Mouse (Mus musculus): ENCODE measurements around the gene Gpr4. TPM values are rescaled to one million over a fixed set of nuclear protein-coding genes. Genes with fewer than 3 reads are reported as not detected.

Gpr4 gene
- polyA plus RNA-seq, 1 experiment from 2014 or later: 0.19 TPM

DNA sequence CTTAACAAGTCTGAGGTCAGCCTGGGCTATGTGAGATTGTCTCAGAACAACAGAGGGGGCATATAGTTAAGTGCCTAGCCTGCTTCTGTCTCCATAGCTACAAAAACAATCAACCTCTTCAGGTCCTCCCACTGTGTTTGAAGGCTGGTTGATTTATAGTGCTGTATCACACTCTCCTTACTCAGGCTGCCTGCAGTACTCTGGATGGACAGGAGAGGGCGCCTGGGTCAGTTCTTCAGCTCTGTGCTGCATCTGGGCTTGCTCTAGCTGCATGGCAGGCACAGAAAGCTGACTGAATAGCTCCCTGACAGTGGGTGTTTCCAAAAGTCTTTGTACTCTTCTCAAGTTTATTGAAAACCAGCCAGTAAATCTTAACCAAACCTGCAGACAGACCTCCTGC lies 27.1 kb downstream of the Gpr4 start:
- peak; percentile 44 for DNase-seq (ENCODE audit: low read depth, low spot score)
- no peaks in the 10 kb centered on the region for H3K27me3 ChIP-seq
- POLR2A ChIA-PET: no interaction called here
- peak; percentile 70 for ATAC-seq
- in situ Hi-C loops (cut with MboI; ENCODE audit: low pct_unique_long_range_greater_than_20kb): no loop called here
- TF ChIP-seq CTCF (IDR thresholded peaks at IDR 0.05): peak; percentile 93
- CTCF ChIA-PET: interaction anchor here (0.6 to 5.0 kb wide), 24 partner anchors 8 to 140 kb away, joined by 3 to 37 read pairs (median 5); partner anchors contain the start of genes Opa3, Ppm1n and Vasp

- in situ Hi-C loops (cut with MboI; ENCODE audit: low pct_unique_long_range_greater_than_20kb): no loop called here
- no peaks in the 10 kb centered on the region for H3K27me3 ChIP-seq
- no peak for TF ChIP-seq CTCF (IDR thresholded peaks at IDR 0.05)
- DNase-seq (ENCODE audit: low read depth, low spot score) (no peak), ATAC-seq (no peak)
- POLR2A ChIA-PET: interaction anchor here (1.2 kb wide), 1 partner anchor 31 kb away, joined by 3 read pairs; no protein-coding TSS in a partner anchor
- CTCF ChIA-PET: interaction anchor here (1.0 to 5.0 kb wide), 20 partner anchors 9 to 140 kb away, joined by 3 to 37 read pairs (median 7); partner anchors contain the start of genes Opa3, Ppm1n and Vasp
Measured at GRCm38 (mm10) chr7:19239986-19240385, 27.6 kb downstream of the Gpr4 start.

DNA sequence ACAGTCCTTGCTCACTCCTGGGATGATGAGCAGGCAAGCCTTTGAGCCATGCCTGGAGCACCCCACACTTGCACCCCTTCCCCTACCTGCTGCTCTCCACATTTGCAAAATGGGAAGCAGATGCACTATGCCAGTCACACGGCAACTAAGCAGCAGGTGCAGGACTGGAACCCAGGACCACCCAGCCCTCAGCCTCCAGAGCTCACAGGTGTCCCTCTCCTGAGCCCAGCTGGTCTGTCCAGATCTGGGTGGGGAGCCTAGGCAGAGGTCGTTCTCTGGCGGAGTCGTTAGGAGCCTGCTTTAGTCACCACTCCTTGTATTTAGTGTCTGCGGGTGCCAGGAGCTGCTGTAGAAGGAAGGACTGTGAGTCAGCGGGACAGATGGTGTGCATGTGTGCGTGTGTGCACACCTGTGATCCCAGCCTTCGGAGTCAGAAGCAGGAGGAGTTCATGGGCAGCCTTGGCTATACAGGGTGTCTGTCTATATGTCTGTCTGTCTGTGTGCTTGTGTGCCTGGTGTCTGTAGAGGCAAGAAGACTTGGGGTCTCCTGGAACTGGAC lies 28.6 kb downstream of the Gpr4 start:
- in situ Hi-C loops (cut with MboI; ENCODE audit: low pct_unique_long_range_greater_than_20kb): no loop called here
- H3K27me3 ChIP-seq: no peaks in the 10 kb centered on the region
- no peak for ATAC-seq
- TF ChIP-seq CTCF (IDR thresholded peaks at IDR 0.05): no peak
- POLR2A ChIA-PET: interaction anchor here (1.2 kb wide), 1 partner anchor 30 kb away, joined by 3 read pairs; no protein-coding TSS in a partner anchor
- CTCF ChIA-PET: interaction anchor here (1.0 to 5.0 kb wide), 6 partner anchors 12 to 63 kb away, joined by 3 to 37 read pairs (median 10); partner anchors contain the start of genes Opa3 and Ppm1n
- DNase-seq (ENCODE audit: low read depth, low spot score): no peak

GRCm38 (mm10) chr7:19242005-19242404 lies 29.7 kb downstream of the Gpr4 start:
- ChIA-PET CTCF (interaction anchor here (0.8 to 1.0 kb wide), 2 partner anchors 37 to 59 kb away, joined by 3 read pairs; no protein-coding TSS in a partner anchor), POLR2A (no interaction called here)
- DNase-seq (ENCODE audit: low read depth, low spot score) (no peak), ATAC-seq (no peak)
- no peak for TF ChIP-seq CTCF (IDR thresholded peaks at IDR 0.05)
- no peaks in the 10 kb centered on the region for H3K27me3 ChIP-seq
- in situ Hi-C loops (cut with MboI; ENCODE audit: low pct_unique_long_range_greater_than_20kb): no loop called here

DNA sequence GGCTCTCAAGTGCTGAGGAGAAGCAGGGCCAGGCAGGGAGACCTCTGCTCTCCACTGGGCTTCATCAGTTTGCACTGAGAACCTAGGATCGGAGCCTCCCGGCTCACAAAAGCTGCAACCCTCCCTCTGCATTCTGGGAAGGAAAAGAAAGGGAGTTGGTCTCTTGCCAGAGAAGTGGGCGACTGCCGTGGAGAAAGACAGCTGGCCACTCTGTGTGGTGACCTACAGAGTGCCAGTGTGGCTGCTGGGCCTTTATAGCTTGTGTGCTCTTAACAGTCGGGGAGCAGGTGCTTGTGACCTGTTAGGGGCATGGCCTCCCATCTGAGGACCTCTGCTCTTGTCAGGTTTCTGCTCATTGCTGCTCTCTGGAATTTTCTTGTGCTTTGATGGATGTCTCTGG lies 31.5 kb downstream of the Gpr4 start:
- DNase-seq (ENCODE audit: low read depth, low spot score) (no peak), ATAC-seq (no peak)
- no peaks in the 10 kb centered on the region for H3K27me3 ChIP-seq
- ChIA-PET POLR2A (no interaction called here), CTCF (interaction anchor here (1.1 kb wide), 1 partner anchor 16 kb away, joined by 3 read pairs; no protein-coding TSS in a partner anchor)
- TF ChIP-seq CTCF (IDR thresholded peaks at IDR 0.05): no peak
- in situ Hi-C loops (cut with MboI; ENCODE audit: low pct_unique_long_range_greater_than_20kb): no loop called here

DNA sequence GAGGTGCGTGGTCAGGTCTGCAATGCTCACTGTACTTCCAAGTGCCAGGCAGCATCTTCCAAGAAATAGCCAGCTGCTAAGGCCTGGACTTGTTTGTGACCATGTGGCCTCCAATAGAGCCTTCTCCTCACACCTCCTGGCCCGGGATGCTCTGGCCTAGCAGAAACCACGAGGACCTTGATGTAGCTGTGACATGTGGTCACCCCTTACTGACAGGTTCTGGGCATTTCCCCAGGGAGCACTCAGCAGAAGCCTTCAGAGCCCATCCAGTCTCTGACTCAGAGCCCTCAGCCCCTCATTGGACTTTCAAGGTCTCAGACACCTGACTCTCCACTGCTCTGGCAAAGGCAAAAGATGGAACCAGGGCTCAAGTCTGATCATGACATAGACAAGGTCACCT lies 32.7 kb downstream of the Gpr4 start:
- CTCF ChIA-PET: interaction anchor here (0.7 to 1.1 kb wide), 3 partner anchors 14 to 38 kb away, joined by 3 read pairs; no protein-coding TSS in a partner anchor
- no peak for DNase-seq (ENCODE audit: low read depth, low spot score)
- in situ Hi-C loops (cut with MboI; ENCODE audit: low pct_unique_long_range_greater_than_20kb): no loop called here
- no peak for ATAC-seq
- no peaks in the 10 kb centered on the region for H3K27me3 ChIP-seq
- TF ChIP-seq CTCF (IDR thresholded peaks at IDR 0.05): no peak
- POLR2A ChIA-PET: no interaction called here

DNA sequence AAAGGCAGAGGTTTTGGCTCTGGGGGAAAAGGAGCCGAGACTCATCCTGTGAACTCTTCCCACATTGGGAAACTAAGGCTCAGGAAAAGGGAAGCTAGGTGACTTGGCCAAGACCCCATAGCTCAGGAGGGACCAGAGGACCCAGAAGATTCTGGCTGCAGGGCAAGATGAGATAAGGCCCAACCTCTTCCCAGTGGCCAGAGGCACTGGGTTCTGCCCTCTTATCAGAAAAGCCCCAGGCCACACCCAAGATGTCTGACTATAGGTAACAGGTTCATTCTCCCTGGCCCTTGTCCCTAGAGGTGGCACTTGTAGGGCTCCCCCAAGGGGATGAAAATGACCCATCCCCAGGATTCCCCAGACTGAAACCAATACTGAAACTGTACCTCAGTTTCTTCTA lies 34.5 kb downstream of the Gpr4 start:
- no peak for TF ChIP-seq CTCF (IDR thresholded peaks at IDR 0.05)
- ChIA-PET POLR2A (interaction anchor here (1.2 kb wide), 1 partner anchor 21 kb away, joined by 3 read pairs; no protein-coding TSS in a partner anchor), CTCF (interaction anchor here (0.9 to 1.5 kb wide), 3 partner anchors 10 to 117 kb away, joined by 3 to 7 read pairs (median 4); no protein-coding TSS in a partner anchor)
- in situ Hi-C loops (cut with MboI; ENCODE audit: low pct_unique_long_range_greater_than_20kb): no loop called here
- DNase-seq (ENCODE audit: low read depth, low spot score): no peak
- no peaks in the 10 kb centered on the region for H3K27me3 ChIP-seq
- ATAC-seq: no peak

- CTCF ChIA-PET: interaction anchor here (0.9 to 1.5 kb wide), 3 partner anchors 9 to 116 kb away, joined by 3 to 7 read pairs (median 4); no protein-coding TSS in a partner anchor
- POLR2A ChIA-PET: interaction anchor here (1.2 kb wide), 1 partner anchor 20 kb away, joined by 3 read pairs; no protein-coding TSS in a partner anchor
- in situ Hi-C loops (cut with MboI; ENCODE audit: low pct_unique_long_range_greater_than_20kb): no loop called here
- H3K27me3 ChIP-seq: no peaks in the 10 kb centered on the region
- DNase-seq (ENCODE audit: low read depth, low spot score) (no peak), ATAC-seq (no peak)
- no peak for TF ChIP-seq CTCF (IDR thresholded peaks at IDR 0.05)
Measured at GRCm38 (mm10) chr7:19247511-19247910, 35.2 kb downstream of the Gpr4 start.

DNA sequence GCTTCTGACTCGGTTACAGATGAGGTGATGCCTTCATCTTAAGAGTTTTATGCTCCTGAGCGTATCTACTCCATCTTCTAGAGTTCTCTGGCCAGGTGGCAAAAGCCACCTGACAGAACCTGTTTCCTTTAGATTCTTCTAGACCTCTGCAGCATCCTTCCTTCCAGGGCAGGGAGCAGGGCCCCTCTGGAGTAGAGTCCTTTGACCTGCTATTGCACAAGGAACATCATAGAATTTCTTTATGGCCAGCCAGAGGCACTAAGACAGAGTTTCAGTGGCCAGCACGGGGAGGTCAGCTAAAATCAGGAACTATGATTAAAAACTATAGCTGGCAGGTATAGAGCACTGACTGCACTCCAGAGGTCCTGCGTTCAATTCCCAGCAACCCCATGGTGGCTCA lies 39.7 kb downstream of the Gpr4 start:
- ChIA-PET POLR2A (interaction anchor here (1.5 kb wide), 1 partner anchor 18 kb away, joined by 6 read pairs; no protein-coding TSS in a partner anchor), CTCF (interaction anchor here (2.8 to 3.0 kb wide), 2 partner anchors 12 to 29 kb away, joined by 7 to 15 read pairs; no protein-coding TSS in a partner anchor)
- in situ Hi-C loops (cut with MboI; ENCODE audit: low pct_unique_long_range_greater_than_20kb): no loop called here
- TF ChIP-seq CTCF (IDR thresholded peaks at IDR 0.05): no peak
- no peak for DNase-seq (ENCODE audit: low read depth, low spot score)
- no peaks in the 10 kb centered on the region for H3K27me3 ChIP-seq
- no peak for ATAC-seq

DNA sequence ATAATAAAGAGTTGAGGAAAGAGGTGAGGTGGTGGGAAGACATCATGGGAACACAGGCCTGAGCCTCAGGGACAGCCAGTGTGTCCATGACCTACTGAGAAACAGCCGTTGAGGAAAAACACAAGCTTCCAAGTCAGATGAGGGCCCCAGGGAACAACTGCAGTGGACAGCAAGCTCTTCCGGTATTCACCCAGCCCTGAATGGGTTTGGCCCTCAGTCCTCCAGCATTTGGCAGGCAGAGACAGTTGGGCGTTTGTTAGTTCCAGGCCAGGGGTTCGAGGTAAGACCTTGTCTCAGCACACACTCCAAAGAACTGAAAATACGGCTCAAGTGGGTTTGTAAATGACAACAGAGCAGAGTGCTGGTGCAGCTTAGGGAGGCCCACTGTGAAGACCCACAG lies 41.1 kb downstream of the Gpr4 start:
- ATAC-seq (no peak), DNase-seq (ENCODE audit: low read depth, low spot score) (no peak)
- no peaks in the 10 kb centered on the region for H3K27me3 ChIP-seq
- TF ChIP-seq CTCF (IDR thresholded peaks at IDR 0.05): no peak
- ChIA-PET CTCF (interaction anchor here (2.8 to 3.0 kb wide), 2 partner anchors 14 to 28 kb away, joined by 7 to 15 read pairs; no protein-coding TSS in a partner anchor), POLR2A (interaction anchor here (0.7 to 1.5 kb wide), 4 partner anchors 11 to 16 kb away, joined by 3 to 11 read pairs (median 6); no protein-coding TSS in a partner anchor)
- in situ Hi-C loops (cut with MboI; ENCODE audit: low pct_unique_long_range_greater_than_20kb): no loop called here

DNA sequence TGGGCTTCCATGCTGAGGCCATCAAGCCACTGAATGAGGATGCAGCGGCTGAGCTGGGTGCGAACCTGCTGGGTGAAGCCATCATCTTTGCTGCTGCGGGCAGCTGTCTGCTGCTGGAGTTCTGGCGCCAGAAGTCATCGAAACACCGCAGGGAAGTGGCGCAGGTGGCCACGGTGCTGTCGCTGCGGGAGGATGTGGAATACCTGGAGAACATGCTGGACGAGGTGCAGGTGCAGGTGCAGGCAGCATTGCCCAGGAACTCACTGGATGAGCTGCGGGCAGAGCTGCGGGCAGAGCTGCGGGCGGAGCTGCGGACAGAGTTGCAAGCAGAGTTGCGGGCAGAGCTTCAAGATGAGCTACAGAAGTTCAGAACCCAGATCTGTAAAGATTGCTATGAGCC lies 43.1 kb downstream of the Gpr4 start:
- DNase-seq (ENCODE audit: low read depth, low spot score): no peak
- ATAC-seq: no peak
- ChIA-PET POLR2A (interaction anchor here (0.7 kb wide), 1 partner anchor 13 kb away, joined by 4 read pairs; no protein-coding TSS in a partner anchor), CTCF (interaction anchor here (1.1 to 2.2 kb wide), 3 partner anchors 8 to 16 kb away, joined by 3 to 7 read pairs (median 5); no protein-coding TSS in a partner anchor)
- in situ Hi-C loops (cut with MboI; ENCODE audit: low pct_unique_long_range_greater_than_20kb): no loop called here
- H3K27me3 ChIP-seq: no peaks in the 10 kb centered on the region
- no peak for TF ChIP-seq CTCF (IDR thresholded peaks at IDR 0.05)
